Mouse (Mus musculus) frontal cortex, postnatal 10 days (tissue): ENCODE measurements around the gene Pla2g4f.

ENCODE experiments used
- DNase-seq, 2 experiments: peaks; one replicate each; pipeline ENCODE4 v3.0.0; 2022; ENCODE audit warnings: low spot score in 2 of 2, mixed read lengths in 1 of 2

Gene Pla2g4f

DNA sequence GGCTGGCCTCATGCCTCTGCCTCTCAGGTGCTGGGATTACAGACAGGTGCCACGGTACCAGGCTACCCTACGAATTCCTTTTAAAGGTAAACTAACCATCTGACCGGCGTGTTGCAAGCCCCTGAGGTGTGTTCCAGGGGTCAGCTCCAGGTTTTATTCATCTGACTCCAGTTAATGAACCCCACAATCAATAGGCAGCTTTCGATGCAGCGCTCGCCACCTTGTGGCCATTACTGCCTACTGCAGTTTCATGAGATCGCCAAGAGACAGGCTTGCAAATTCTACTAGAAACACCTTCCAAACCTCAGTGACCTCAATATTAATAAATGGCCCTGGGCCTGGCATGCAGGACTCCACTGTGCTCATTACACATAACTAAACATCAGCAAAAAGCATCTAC lies 34.0 kb downstream of the Pla2g4f start:
- DNase-seq = peak in 1 of 2 experiments; percentile 39

DNA sequence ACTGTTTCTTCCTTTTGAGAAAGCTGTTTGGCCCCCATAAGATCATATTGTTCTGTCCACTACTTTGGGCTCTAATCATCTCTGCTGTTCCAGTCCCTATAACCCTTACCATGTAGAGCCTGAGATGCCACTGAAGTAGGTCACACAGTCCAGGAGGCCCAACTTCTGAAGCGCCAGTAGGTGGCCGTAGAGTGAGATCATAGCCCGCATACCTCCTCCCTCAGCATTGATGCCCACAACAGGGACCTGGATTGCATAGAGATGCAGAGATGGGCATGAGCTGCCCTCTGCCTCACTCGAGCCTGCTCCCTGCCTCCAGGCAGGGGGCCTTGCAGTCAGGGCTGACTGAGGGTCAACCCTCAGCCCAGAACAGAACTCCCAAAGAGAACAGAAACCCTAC lies 37.0 kb downstream of the Pla2g4f start:
- DNase-seq = no peak

DNA sequence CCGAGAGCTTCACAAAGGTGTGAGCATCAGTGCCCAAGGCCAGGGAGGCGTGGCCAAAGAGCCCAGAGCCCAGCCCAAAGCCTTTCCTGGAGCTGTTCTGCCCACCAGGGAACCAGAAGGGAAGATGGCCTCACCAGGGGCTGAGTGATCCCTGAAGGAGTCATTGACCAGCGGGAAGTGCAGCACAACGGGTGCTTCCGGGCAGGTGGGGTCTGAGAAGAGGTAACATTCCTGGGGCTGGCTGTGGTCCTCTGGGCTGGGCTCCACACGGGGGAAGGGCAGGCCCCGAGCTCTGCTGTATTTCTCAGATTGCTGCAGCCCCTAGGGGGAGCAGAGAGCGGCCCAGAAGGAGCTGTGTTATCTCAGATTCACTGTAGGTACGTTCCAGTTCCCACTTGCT lies 45.3 kb downstream of the Pla2g4f start:
- DNase-seq = no peak

DNA sequence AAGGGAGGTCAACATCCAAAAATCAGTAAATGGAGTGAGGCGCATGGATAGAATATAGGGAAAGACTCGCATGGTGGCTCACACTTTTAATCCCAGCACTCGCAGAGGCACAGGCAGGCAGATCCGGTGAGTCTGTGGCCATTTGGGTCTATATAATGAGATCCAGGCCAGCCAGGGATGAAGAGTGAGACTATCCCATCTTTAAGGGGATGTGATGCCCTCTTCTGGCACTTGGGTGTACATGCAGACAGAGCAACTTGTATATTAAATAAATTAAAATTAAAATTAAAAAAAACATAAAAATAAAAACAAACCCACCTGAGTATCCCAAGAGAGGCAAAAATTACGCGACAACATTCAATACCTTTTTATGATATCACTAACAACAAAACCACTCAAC lies 48.4 kb downstream of the Pla2g4f start:
- DNase-seq = no peak

DNA sequence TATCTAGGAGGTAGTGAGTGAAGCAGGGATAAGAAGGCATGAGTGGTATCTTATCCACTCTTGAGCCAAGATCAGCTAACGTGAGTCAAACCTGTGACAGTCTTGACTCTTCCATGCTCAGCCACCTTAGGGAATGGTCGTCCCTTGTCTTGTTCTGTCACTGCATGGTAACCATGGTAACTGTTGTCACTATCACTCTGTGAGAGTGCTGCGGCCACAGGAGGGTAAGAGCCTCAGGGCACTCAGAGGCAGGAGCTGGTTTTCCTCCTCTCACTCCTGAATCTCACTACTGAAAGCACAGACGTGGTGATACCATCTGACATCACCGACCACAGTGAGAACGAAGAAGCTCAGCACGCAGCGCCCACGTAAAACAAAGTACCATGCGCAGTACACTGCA lies 49.1 kb downstream of the Pla2g4f start:
- no peak for DNase-seq

DNA sequence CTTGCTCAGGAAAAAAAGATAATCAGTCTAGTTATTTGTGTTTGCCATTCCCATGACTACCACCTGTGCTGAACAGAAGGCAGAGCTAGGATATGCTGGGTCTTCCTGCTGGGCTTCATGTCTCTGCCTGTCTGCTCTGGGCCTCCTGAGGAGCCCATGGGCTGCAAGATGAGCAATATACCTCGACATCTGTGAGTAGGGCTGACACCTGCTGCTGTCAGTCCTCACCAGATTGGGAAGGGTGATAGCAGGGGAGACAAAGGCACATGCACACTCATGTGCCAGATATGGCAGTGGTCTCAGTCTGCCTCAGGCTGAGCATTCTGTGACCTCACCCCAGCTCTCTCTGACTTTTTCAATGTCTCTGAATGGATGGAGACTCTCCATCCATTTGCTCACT lies 51.1 kb downstream of the Pla2g4f start:
- no peak for DNase-seq

DNA sequence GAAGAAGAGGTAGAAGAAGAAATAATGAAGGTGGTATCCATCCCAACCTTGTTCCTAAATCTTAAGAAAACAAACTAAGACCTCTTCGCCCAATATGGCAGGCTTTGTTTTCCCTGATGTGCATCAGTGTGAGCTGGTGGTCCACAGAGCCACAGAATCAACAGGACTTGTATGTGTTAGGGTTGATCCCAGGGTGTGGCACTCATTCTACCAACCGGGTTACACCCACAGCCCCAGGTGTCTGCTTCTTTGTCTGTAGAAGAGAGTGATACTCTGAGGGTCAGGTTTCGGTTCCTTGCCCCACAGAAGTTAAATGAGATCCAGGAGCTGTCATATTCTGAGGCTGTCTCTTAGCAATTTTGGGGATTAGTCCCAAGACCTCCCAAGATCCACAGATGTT lies 52.6 kb downstream of the Pla2g4f start:
- DNase-seq = no peak

DNA sequence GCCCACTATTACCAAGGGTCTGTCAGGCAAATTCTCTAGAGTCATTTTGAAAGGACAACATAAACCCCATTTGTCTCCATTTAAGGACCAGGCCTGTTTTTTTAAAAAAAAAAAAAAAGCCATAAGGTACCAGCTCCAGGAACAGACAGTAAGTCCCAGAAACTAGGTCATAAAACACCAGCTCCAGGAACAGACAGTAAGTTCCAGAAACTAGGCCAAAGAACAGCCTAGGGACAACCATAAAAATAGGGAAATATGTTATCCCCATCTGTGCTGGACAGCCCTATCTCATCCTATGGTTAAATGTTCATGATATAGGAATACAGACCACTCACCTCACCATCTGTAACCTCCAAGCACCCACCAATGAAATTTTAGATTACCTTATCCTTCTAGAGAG lies 57.7 kb downstream of the Pla2g4f start:
- DNase-seq = no peak

DNA sequence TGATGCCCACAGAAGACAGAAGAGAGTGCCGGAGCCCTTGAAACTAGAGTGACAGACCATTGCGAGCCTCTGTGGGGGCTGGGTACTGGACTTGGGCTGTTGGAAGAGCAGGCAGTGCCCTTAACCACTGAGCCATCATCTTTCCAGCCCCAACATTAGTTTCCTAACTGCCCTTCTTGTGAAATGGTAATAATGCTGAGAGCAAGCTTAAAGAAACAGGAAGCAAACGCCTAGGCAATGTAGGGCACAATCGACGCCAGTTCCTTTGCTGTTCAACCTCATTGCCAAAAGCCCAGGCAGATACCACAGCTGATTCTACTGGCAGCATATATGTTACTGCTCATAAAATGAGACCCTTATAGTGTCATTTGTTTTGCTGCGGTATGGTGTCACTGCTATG lies 61.3 kb downstream of the Pla2g4f start:
- no peak for DNase-seq
